Mouse (Mus musculus) mouse trophoblast stem cell (cell line): Measurements from ENCODE around the gene Mapk11.

Experiments
- in situ Hi-C, 2 experiments: fragments of 300-500 bp; cut with MseI, MboI; formaldehyde crosslinking; loops; 2 replicates in 1 of 2; 3 replicates in 1 of 2; pipeline ENCODE4 v1.15.1; 2025

Gene Mapk11

GRCm38 (mm10) chr15:89173906-89174214 is 24.4 kb upstream of the Mapk11 start:
- in situ Hi-C loops: no loop called here

GRCm38 (mm10) chr15:89173024-89173905 is 23.8 kb upstream of the Mapk11 start:
- in situ Hi-C loops: no loop called here

GRCm38 (mm10) chr15:89172276-89172935 is 23.0 kb upstream of the Mapk11 start:
- in situ Hi-C loops: no loop called here

- in situ Hi-C loops: no loop called here
Observed at GRCm38 (mm10) chr15:89171526-89172051, 22.2 kb upstream of the Mapk11 start.

- in situ Hi-C loops: no loop called here
Observed at GRCm38 (mm10) chr15:89170102-89170501, 20.7 kb upstream of the Mapk11 start.

GRCm38 (mm10) chr15:89169431-89169830 is 20.0 kb upstream of the Mapk11 start:
- in situ Hi-C loops: no loop called here

- in situ Hi-C loops: no loop called here
Observed at GRCm38 (mm10) chr15:89168922-89169321, 19.5 kb upstream of the Mapk11 start.

GRCm38 (mm10) chr15:89165478-89165877 is 16.1 kb upstream of the Mapk11 start:
- in situ Hi-C loops: no loop called here

- in situ Hi-C loops: no loop called here
Observed at GRCm38 (mm10) chr15:89161397-89161796, 12.0 kb upstream of the Mapk11 start.

GRCm38 (mm10) chr15:89158516-89158915 is 9.1 kb upstream of the Mapk11 start:
- in situ Hi-C loops: no loop called here

- in situ Hi-C loops: no loop called here
Observed at GRCm38 (mm10) chr15:89157954-89158353, 8.5 kb upstream of the Mapk11 start.

- in situ Hi-C loops: no loop called here
Observed at GRCm38 (mm10) chr15:89152312-89152711, 2.9 kb upstream of the Mapk11 start.

- in situ Hi-C loops: no loop called here
Observed at GRCm38 (mm10) chr15:89150041-89150390, 588 bp upstream of the Mapk11 start.

GRCm38 (mm10) chr15:89148496-89149270 is 745 bp downstream of the Mapk11 start:
- in situ Hi-C loops: no loop called here

- in situ Hi-C loops: no loop called here
Observed at GRCm38 (mm10) chr15:89147895-89148294, 1.5 kb downstream of the Mapk11 start.

- in situ Hi-C loops: no loop called here
Observed at GRCm38 (mm10) chr15:89147456-89147855, 2.0 kb downstream of the Mapk11 start.

GRCm38 (mm10) chr15:89147024-89147423 is 2.4 kb downstream of the Mapk11 start:
- in situ Hi-C loops: no loop called here

GRCm38 (mm10) chr15:89146537-89146936 is 2.9 kb downstream of the Mapk11 start:
- in situ Hi-C loops: no loop called here

- in situ Hi-C loops: no loop called here
Observed at GRCm38 (mm10) chr15:89145813-89146350, 3.5 kb downstream of the Mapk11 start.

- in situ Hi-C loops: no loop called here
Observed at GRCm38 (mm10) chr15:89144965-89145364, 4.5 kb downstream of the Mapk11 start.

- in situ Hi-C loops: no loop called here
Observed at GRCm38 (mm10) chr15:89143134-89143533, 6.3 kb downstream of the Mapk11 start.

- in situ Hi-C loops: no loop called here
Observed at GRCm38 (mm10) chr15:89141905-89142304, 7.5 kb downstream of the Mapk11 start.
